In the genomic region with DNA sequence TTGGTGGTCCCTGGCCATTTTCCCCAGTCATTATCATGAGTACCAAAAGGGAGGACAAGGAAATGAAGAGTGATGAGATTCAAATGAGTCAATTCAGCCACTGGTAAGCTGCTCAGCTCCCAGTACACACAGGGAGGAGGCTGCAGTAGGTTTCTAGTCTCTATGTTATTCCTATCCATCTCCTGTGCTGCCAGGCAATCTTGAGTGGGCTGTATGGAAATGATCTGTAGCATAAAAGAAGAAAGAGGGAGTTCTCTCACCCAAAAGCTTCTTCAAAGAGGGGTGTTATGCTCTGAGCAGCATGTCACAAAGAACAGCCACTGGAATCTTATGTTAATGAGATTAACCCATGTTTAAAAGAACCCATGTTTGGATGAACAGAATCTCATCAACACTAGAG, we compare ENCODE assay signal across 10 mouse cellular contexts.
"Had no signal": no experiment of that assay in that cellular context is flagged by ENCODE, and none has a peak within 500 bp of the region (broad histone marks: within the 10 kb centered on the region; RNA-seq: fewer than 3 reads in every experiment).

No protein-coding gene starts in this region.

- ATAC-seq: intestine, postnatal 0 days; liver, postnatal 0 days; midbrain, embryonic 16.5 days had no signal

- DNase-seq: kidney, adult 8-10 months; kidney, postnatal 25 days; liver; liver, embryonic 13.5 days; liver, postnatal 0 days; spleen, adult 18-20 months; thymus, adult 18-20 months; thymus, postnatal 14 days had no signal
